Mouse (Mus musculus): ENCODE results near the gene Emb. TPM values are rescaled to one million over a fixed set of nuclear protein-coding genes. Genes with fewer than 3 reads are reported as not detected.

Emb gene
- 100 to 1,000 TPM; 272 to 338 TPM for total RNA-seq (2023)

GRCm38 (mm10) chr13:117208236-117208635, at the start of gene Emb:
Gene Emb (plus strand): TSS chr13:117208536.

DNA sequence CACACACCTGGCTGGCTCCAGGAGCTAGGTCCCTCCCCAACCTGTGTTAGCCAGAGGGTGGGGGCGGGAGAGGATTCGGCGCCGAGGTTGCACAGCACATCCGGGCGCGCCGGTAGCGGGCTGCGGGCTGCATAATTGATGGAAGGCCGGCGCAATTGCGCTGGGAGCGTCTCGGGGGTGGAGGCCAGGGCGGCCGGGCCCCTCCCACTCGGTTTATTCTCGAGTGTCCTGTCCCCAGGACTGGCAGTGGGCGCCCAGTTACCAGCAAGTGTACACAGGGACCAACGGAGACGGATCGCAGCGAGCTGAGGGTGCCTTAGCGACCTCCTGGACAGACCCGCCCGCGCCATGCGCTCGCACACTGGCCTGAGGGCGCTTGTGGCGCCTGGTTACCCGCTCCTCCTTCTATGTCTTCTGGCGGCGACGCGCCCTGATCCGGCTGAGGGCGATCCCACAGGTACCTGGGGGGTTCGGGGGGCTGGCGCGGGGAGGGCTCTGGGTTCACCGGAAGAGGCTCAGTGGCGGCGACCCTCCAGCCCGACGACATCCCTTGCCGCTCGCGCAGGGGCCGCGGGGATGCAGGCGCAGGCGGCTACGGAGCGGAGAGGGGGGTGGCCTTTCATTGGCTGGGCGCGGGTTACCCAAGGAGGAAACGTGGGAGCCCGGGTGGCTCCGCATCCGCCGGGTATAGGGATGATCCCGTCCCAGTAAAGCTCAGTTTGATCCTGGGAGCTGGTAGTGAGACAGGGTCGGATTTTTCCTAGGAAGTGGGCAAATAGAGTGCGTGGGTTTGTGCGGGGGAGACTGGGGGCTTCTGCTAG, 12.4 kb downstream of the Emb start, which contains the start of gene Gm17509:
Gm17509 (minus strand) TSS at position 575 of the 821 bp plus-strand sequence.

Other genes starting within 250 kb of the Emb start
- 10 to 100 TPM; 71.2 to 81.2 TPM for gene Parp8, start 183.0 kb upstream of the Emb start, total RNA-seq (2023)
- gene Gm17509, start 12.5 kb downstream of the Emb start, total RNA-seq (2023): under 1 TPM; 0.29 to 0.51 TPM

Data from neutrophil, adult 59 days (primary cell).